Mouse (Mus musculus): Measurements from ENCODE around the gene Ascl3.

GRCm38 (mm10) chr7:109772251-109772650, 40.7 kb upstream of the Ascl3 start:
- no peak for TF ChIP-seq POLR2A (IDR thresholded peaks at IDR 0.05; ENCODE audit: control insufficient read depth, extremely low read depth, insufficient read depth, low read length, poor library complexity)
- TF ChIP-seq CTCF (IDR thresholded peaks at IDR 0.05; ENCODE audit: borderline replicate concordance, control insufficient read depth, extremely low read depth, insufficient read depth, low read length, poor library complexity), result no peak
